Mouse (Mus musculus) hindbrain, embryonic 16.5 days (tissue): ENCODE results near the gene Vps52. TPM values are rescaled to one million over a fixed set of nuclear protein-coding genes. Genes with fewer than 3 reads are reported as not detected.

ENCODE experiments used
- ATAC-seq: fragments of 200-750 bp; cut with Nextera tagmentation; 2 replicates; pipeline ENCODE4 v1.8.0; 2017; ENCODE audit warnings: moderate TSS enrichment, moderate library complexity
- H3K27ac ChIP-seq: fragments of 300-500 bp; sonication (generic); 2 replicates; pipeline ENCODE4 v1.5.1; 2014; ENCODE audit warnings: low read depth, mild to moderate bottlenecking, control low read depth, low read length, moderate library complexity
- H3K27me3 ChIP-seq: fragments of 300-500 bp; sonication (generic); replicated peaks from 2 replicates; pipeline ENCODE4 v1.6.1; 2014; ENCODE audit warnings: low read length; ENCODE audit not compliant: control insufficient read depth, insufficient read depth
- H3K36me3 ChIP-seq: fragments of 300-500 bp; sonication (generic); 2 replicates; pipeline ENCODE4 v1.6.1; 2014; ENCODE audit warnings: mild to moderate bottlenecking, low read length, moderate library complexity, mixed read lengths; ENCODE audit not compliant: control insufficient read depth, insufficient read depth
- H3K4me1 ChIP-seq: fragments of 300-500 bp; sonication (generic); 2 replicates; pipeline ENCODE4 v1.6.1; 2014; ENCODE audit warnings: low read depth, low read length; ENCODE audit not compliant: control insufficient read depth, insufficient read depth
- H3K4me2 ChIP-seq: fragments of 300-500 bp; sonication (generic); 2 replicates; pipeline ENCODE4 v1.6.1; 2014; ENCODE audit warnings: mild to moderate bottlenecking, low read length, control low read depth, moderate library complexity
- H3K4me3 ChIP-seq: fragments of 300-500 bp; sonication (generic); 2 replicates; pipeline ENCODE4 v1.5.1; 2014; ENCODE audit warnings: mild to moderate bottlenecking, low read length, control low read depth, moderate library complexity
- H3K9ac ChIP-seq: fragments of 300-500 bp; sonication (generic); 2 replicates; pipeline ENCODE4 v1.6.1; 2014; ENCODE audit warnings: low read depth, mild to moderate bottlenecking, control low read depth, low read length, moderate library complexity
- H3K9me3 ChIP-seq: fragments of 300-500 bp; sonication (generic); 2 replicates; pipeline ENCODE4 v1.6.1; 2014; ENCODE audit warnings: mild to moderate bottlenecking, low read length, moderate library complexity; ENCODE audit not compliant: control insufficient read depth
- WGBS: fragments of 180-500 bp; shearing (Covaris S2); extraction: QIAGEN DNeasy Blood & Tissue Kit; methylation state at CpG from one replicate; pipeline ENCODE4 v1.1.7; 2014; 5-methylcytosine and 5-hydroxymethylcytosine counted together
- polyA plus RNA-seq: library from polyadenylated mRNA; unstranded; fragments of >200 nt; fragmentation: Nextera tagmentation; extraction: Ambion mirVana; gene quantifications from 2 replicates; pipeline ENCODE4 v1.2.1, GENCODE M21; 2015

Gene Vps52
- polyA plus RNA-seq, 1 experiment from 2014 or later = 75.4 TPM

DNA sequence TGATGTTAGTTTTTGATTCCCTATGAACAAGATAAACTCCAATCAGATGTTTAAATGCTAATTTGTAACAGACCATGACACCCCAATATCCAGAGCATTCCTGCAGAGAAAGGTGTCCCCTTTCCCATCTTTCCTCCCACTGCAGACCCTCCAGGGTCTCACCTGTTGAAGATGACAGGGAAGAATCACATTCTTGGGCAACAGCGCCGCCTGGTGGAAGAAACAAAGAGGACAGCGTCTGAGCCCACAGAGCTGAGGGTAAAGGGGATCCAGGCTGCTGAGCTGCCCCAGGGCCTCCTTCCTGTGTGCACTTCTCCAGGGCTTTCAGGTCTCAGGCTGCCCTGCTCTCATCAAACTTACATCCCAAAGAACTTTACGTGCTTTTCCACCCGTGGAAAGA is 47.8 kb downstream of the Vps52 start:
- Histone ChIP-seq H3K4me1 (peaks cover 3% of the 10 kb centered on the region), H3K9me3 (no peaks in the 10 kb centered on the region), H3K4me2 (no peak overlapping the region), H3K27me3 (peaks cover 12% of the 10 kb centered on the region), H3K27ac (no peak overlapping the region), H3K9ac (no peak overlapping the region), H3K4me3 (no peak overlapping the region), H3K36me3 (no peaks in the 10 kb centered on the region)
- ATAC-seq = no peak
- WGBS = 4% methylated on average over 5 of the region's 5 CpGs

DNA sequence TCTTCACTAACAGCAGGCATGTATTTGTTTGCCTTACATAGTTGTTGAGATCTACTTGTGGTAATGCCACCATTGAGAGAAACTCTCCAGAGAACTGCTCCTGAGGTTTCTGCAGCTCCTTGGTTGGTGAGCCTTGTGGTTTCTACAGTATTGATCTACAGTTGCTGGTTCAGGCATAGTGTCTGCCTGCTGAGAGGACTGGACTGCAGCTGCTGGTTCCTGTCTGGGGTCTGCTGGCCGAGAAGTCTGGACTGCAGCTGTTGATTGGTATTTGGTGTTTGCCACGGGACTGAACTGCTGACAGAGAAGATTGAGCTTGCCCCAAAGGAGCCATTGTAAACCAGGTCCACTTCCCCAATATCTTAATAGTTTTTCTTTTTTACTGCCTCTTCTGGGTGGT is 51.0 kb downstream of the Vps52 start:
- 51% methylated on average over 2 of the region's 2 CpGs for WGBS
- no peak for ATAC-seq
- no peak overlapping the region for H3K27ac ChIP-seq
- peaks cover under 1% of the 10 kb centered on the region for H3K27me3 ChIP-seq
- H3K4me1 ChIP-seq = no peaks in the 10 kb centered on the region
- no peak overlapping the region for H3K4me3 ChIP-seq
- no peak overlapping the region for H3K4me2 ChIP-seq
- no peaks in the 10 kb centered on the region for H3K9me3 ChIP-seq
- H3K9ac ChIP-seq = no peak overlapping the region
- no peaks in the 10 kb centered on the region for H3K36me3 ChIP-seq

- no peak for ATAC-seq
- H3K36me3 ChIP-seq = no peaks in the 10 kb centered on the region
- no peaks in the 10 kb centered on the region for H3K27me3 ChIP-seq
These were observed 54.5 kb downstream of the Vps52 start for GRCm38 (mm10) chr17:34010156-34010555.

GRCm38 (mm10) chr17:34013436-34013835 is 57.8 kb downstream of the Vps52 start:
- no peaks in the 10 kb centered on the region for H3K27me3 ChIP-seq
- H3K36me3 ChIP-seq = no peaks in the 10 kb centered on the region
- no peaks in the 10 kb centered on the region for H3K9me3 ChIP-seq
- H3K27ac ChIP-seq = no peak overlapping the region
- no peaks in the 10 kb centered on the region for H3K4me1 ChIP-seq
- no peak overlapping the region for H3K4me3 ChIP-seq
- H3K4me2 ChIP-seq = no peak overlapping the region
- no peak for ATAC-seq
- no peak overlapping the region for H3K9ac ChIP-seq
- WGBS = 91% methylated on average over 8 of the region's 8 CpGs

More at GRCm38 (mm10) chr17:34010156-34010555, 54.5 kb downstream of the Vps52 start:
- Histone ChIP-seq H3K9me3 (no peaks in the 10 kb centered on the region), H3K9ac (no peak overlapping the region), H3K4me2 (no peak overlapping the region), H3K4me3 (no peak overlapping the region), H3K27ac (no peak overlapping the region), H3K4me1 (no peaks in the 10 kb centered on the region)
- WGBS = 90% methylated on average over 5 of the region's 5 CpGs

Other genes with a start within 250 kb of the Vps52 start
- gene March2, start 237.1 kb upstream of the Vps52 start, polyA plus RNA-seq = 82.2 and 84.1 TPM in 2 replicates
- 481 and 517 TPM in 2 replicates for gene Rab11b, start 195.3 kb upstream of the Vps52 start, polyA plus RNA-seq
- 26.6 and 29.0 TPM in 2 replicates for gene Angptl4, start 174.0 kb upstream of the Vps52 start, polyA plus RNA-seq
- 45.8 and 46.6 TPM in 2 replicates for gene Kank3, start 145.3 kb upstream of the Vps52 start, polyA plus RNA-seq
- 392 and 410 TPM in 2 replicates for gene Rps28, start 131.2 kb upstream of the Vps52 start, polyA plus RNA-seq
- gene Ndufa7, start 131.2 kb upstream of the Vps52 start, polyA plus RNA-seq = 464 and 517 TPM in 2 replicates
- gene Cd320, start 112.7 kb upstream of the Vps52 start, polyA plus RNA-seq = 55.7 and 59.8 TPM in 2 replicates
- gene Gm7029, start 82.0 kb upstream of the Vps52 start, polyA plus RNA-seq = not detected in 2 replicates
- gene Kifc1, start 65.2 kb upstream of the Vps52 start, polyA plus RNA-seq = 2.5 and 2.6 TPM in 2 replicates
- gene Platr17, start 50.7 kb upstream of the Vps52 start, polyA plus RNA-seq = 0.20 and 0.46 TPM in 2 replicates
- gene Daxx, start 46.4 kb upstream of the Vps52 start, polyA plus RNA-seq = 52.0 and 53.7 TPM in 2 replicates
- gene Tapbp, start 39.9 kb upstream of the Vps52 start, polyA plus RNA-seq = 29.2 and 32.6 TPM in 2 replicates
- 16.2 and 17.2 TPM in 2 replicates for gene Zbtb22, start 39.9 kb upstream of the Vps52 start, polyA plus RNA-seq
- 52.7 and 58.8 TPM in 2 replicates for gene Rgl2, start 26.3 kb upstream of the Vps52 start, polyA plus RNA-seq
- 183 and 189 TPM in 2 replicates for gene Pfdn6, start 15.5 kb upstream of the Vps52 start, polyA plus RNA-seq
- 20.7 and 23.5 TPM in 2 replicates for gene Wdr46, start 15.2 kb upstream of the Vps52 start, polyA plus RNA-seq
- 13.3 and 16.1 TPM in 2 replicates for gene B3galt4, start 4.3 kb upstream of the Vps52 start, polyA plus RNA-seq
- 695 and 697 TPM in 2 replicates for gene Rps18, start 189 bp downstream of the Vps52 start, polyA plus RNA-seq
- gene H2-K1, start 44.5 kb downstream of the Vps52 start, polyA plus RNA-seq = 16.6 and 18.8 TPM in 2 replicates
- gene Ring1, start 68.9 kb downstream of the Vps52 start, polyA plus RNA-seq = 17.3 and 18.5 TPM in 2 replicates
- 69.5 and 74.1 TPM in 2 replicates for gene H2-Ke6, start 72.2 kb downstream of the Vps52 start, polyA plus RNA-seq
- 180 and 186 TPM in 2 replicates for gene Slc39a7, start 75.9 kb downstream of the Vps52 start, polyA plus RNA-seq
- 53.3 and 54.1 TPM in 2 replicates for gene Rxrb, start 76.0 kb downstream of the Vps52 start, polyA plus RNA-seq
- 4.7 and 6.7 TPM in 2 replicates for gene Col11a2, start 83.6 kb downstream of the Vps52 start, polyA plus RNA-seq
- gene H2-Oa, start 136.5 kb downstream of the Vps52 start, polyA plus RNA-seq = 0.14 TPM in 1 of 2 replicates, not detected in the other
- gene H2-DMa, start 163.7 kb downstream of the Vps52 start, polyA plus RNA-seq = 20.5 and 20.9 TPM in 2 replicates
- 98.5 and 123 TPM in 2 replicates for gene Brd2, start 166.8 kb downstream of the Vps52 start, polyA plus RNA-seq
- gene H2-DMb2, start 187.5 kb downstream of the Vps52 start, polyA plus RNA-seq = 0.25 and 0.28 TPM in 2 replicates
- 0.68 and 1.5 TPM in 2 replicates for gene H2-DMb1, start 197.3 kb downstream of the Vps52 start, polyA plus RNA-seq
- 4.6 and 6.1 TPM in 2 replicates for gene Tap1, start 231.7 kb downstream of the Vps52 start, polyA plus RNA-seq
- 1.8 and 2.2 TPM in 2 replicates for gene Psmb9, start 232.0 kb downstream of the Vps52 start, polyA plus RNA-seq
- gene Psmb8, start 241.9 kb downstream of the Vps52 start, polyA plus RNA-seq = 3.0 and 4.1 TPM in 2 replicates
- 2.9 and 3.2 TPM in 2 replicates for gene Tap2, start 247.7 kb downstream of the Vps52 start, polyA plus RNA-seq